Mouse (Mus musculus): ENCODE results near the gene LTO1.

DNA sequence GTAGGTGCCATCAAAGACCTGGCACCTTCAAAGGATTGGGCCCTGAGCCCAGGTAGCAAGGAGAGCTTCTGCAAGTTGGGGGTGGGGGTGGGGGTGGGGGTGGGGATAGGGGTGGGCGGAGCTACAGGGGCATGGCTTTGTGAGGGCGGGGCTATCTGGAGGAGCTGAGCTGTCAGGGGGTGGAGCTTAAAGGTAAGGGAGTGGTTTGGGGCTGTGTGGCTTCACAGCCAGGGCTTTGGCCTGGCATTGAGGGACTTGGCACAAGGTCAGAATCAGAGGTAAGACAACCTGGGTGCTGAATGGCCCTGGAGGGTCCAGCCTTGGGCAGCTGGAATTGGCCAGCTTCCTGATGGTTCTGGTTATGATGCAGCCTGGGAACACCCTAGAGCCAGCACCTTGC lies 56.9 kb downstream of the LTO1 start:
- TF ChIP-seq CTCF (IDR thresholded peaks at IDR 0.05; ENCODE audit: low read depth) = no peak
- no peak for TF ChIP-seq EP300 (IDR thresholded peaks at IDR 0.05; ENCODE audit: low read depth)
